In the genomic region with DNA sequence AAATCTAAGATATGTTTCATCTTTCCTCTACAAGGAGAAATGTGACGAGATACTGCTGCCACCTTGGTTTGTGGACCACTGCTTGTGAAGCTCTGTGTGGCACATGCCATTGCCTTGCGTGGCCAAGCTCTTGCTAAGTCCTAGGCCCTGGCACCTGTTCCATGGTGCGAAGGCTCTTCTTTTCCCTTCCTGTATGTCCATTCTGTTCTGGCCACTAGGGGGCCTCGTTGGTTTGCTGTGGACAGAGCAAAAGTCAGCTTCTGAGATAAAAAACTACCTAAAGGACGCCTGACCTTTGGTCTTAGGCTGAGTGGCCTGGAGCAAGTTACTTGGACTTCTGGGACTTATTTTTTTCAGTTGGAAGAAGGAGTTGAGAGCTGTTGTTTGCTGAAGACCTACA, we compare ENCODE assay signal across 8 mouse cellular contexts. TPM values are rescaled to one million over a fixed set of nuclear protein-coding genes. Genes with fewer than 3 reads are reported as not detected.
DNase-seq lines count a peak whose midpoint lies in the region; ATAC-seq lines count a peak whose summit lies in the region.
"Had no signal": no experiment of that assay in that cellular context is flagged by ENCODE, and none has a peak within 500 bp of the region (broad histone marks: within the 10 kb centered on the region; RNA-seq: fewer than 3 reads in every experiment).

No protein-coding gene starts in this region.

- no peaks in the 10 kb centered on the region for H3K9me3 ChIP-seq in midbrain, embryonic 11.5 days (ENCODE audit: control insufficient read depth, low read length)
- H3K9me3 ChIP-seq: limb, embryonic 13.5 days had no signal

- DNase-seq in Muller cell, postnatal 12 days (ENCODE audit: inconsistent ontology term) = peak; percentile 26
- DNase-seq in adrenal gland, postnatal 14 days = peak; percentile 84
- DNase-seq in embryo, embryonic 9.5 days (ENCODE audit: extremely low spot score) = peak; percentile 67
- peak; percentile 2 for DNase-seq in induced T-regulatory cell, adult 2 months (ENCODE audit: low read depth)
- DNase-seq in left cerebral cortex, adult 11 months (ENCODE audit: low spot score) = peak; percentile 39
- peak; percentile 88 for DNase-seq in midbrain, embryonic 11.5 days (ENCODE audit: low spot score, missing footprints)
- peak; percentile 86 for DNase-seq in testis, postnatal 10 days (ENCODE audit: low spot score)

- WGBS in midbrain, embryonic 11.5 days = 24% methylated on average over 5 of the region's 5 CpGs

- H3K9ac ChIP-seq in midbrain, embryonic 11.5 days (ENCODE audit: low read length) = no peak overlapping the region
- H3K9ac ChIP-seq: limb, embryonic 13.5 days had no signal

- ATAC-seq in midbrain, embryonic 11.5 days (ENCODE audit: low FRiP score) = peak; percentile 57; the same call in 1 of the 2 replicates

- H3K4me2 ChIP-seq in midbrain, embryonic 11.5 days = no peak overlapping the region
- H3K4me2 ChIP-seq: limb, embryonic 13.5 days had no signal

- H3K27me3 ChIP-seq in midbrain, embryonic 11.5 days (ENCODE audit: control insufficient read depth, insufficient read depth, low read length) = no peaks in the 10 kb centered on the region
- H3K27me3 ChIP-seq: limb, embryonic 13.5 days had no signal

- H3K4me1 ChIP-seq in midbrain, embryonic 11.5 days (ENCODE audit: control insufficient read depth, insufficient read depth, low read length) = no peaks in the 10 kb centered on the region
- H3K4me1 ChIP-seq: limb, embryonic 13.5 days had no signal

- H3K4me3 ChIP-seq in midbrain, embryonic 11.5 days (ENCODE audit: low read depth, low read length) = no peak overlapping the region
- H3K4me3 ChIP-seq: limb, embryonic 13.5 days had no signal

- no peaks in the 10 kb centered on the region for H3K36me3 ChIP-seq in midbrain, embryonic 11.5 days (ENCODE audit: control insufficient read depth, insufficient read depth, low read length)
- H3K36me3 ChIP-seq: limb, embryonic 13.5 days had no signal

- no peak overlapping the region for H3K27ac ChIP-seq in midbrain, embryonic 11.5 days (ENCODE audit: low read depth, low read length)
- H3K27ac ChIP-seq: limb, embryonic 13.5 days had no signal

RNA-seq across cellular contexts. Expression of gene Neurod6, which starts 36.1 kb away (rescaled TPM):
- not detected in 2 replicates for total RNA-seq in adrenal gland, postnatal 14 days (2021)
- 0.31 TPM in 1 of 2 replicates, not detected in the other for polyA plus RNA-seq in midbrain, embryonic 11.5 days (2014; fragmentation: Nextera tagmentation; extraction: Ambion mirVana)
- polyA plus RNA-seq: limb, embryonic 13.5 days had no signal

Comparison
In these comparisons a context has a peak if more than half of its experiments do, and no peak if none do; other contexts are left out.
1. DNase-seq: peak in every context shown above with its lines; median percentile 88 in midbrain, embryonic 11.5 days; 86 in testis, postnatal 10 days; 84 in adrenal gland, postnatal 14 days; 67 in embryo, embryonic 9.5 days; 39 in left cerebral cortex, adult 11 months; 26 in Muller cell, postnatal 12 days; 2 in induced T-regulatory cell, adult 2 months.